Mouse (Mus musculus) mesoderm, embryonic 11.5 days (tissue): ENCODE data around the gene Wasf1.

Source experiments
- DNase-seq: peaks from one replicate; pipeline ENCODE4 v3.0.0-alpha.2; 2012; ENCODE audit warnings: low read depth, low spot score

The Wasf1 gene

GRCm38 (mm10) chr10:40971256-40971655, 88.0 kb downstream of the Wasf1 start:
- no peak for DNase-seq

DNA sequence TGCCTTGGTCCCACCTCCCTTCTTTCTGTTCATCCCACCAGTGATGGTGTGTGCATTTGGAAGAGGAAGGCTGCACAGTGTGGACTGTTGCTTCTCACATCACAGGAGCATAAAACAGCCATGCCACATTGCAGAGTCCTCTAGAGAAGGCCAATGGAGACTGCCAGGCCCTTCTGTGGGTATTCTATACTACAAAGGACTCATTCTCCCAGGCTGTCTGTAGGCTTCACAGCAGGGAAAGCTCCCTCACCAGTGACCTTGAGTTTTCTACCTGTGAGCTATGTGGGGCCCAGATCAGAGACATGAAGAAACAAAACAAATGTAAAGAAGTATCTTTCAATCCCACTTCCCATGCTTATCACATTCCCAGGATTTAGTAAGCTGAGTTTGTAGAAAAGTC, 100.5 kb downstream of the Wasf1 start:
- DNase-seq, result no peak

DNA sequence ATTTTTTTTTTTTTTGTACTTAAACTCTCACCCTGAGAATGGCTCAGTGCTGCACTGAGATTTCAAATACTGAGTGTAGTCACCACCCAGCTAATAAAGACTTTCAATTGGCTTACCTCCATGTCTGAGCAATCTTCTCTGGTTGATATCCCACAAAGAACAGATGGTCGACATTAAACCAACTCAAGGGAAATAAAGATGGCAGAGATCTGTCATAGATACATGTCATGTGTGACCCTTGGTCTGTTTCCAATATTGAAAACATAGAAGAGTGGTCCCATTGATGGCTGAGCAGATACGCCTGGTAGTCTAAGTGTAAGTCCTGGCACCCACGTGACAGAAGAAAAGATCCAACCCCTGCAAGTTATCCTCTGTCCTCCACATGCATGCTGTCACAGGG, 101.3 kb downstream of the Wasf1 start:
- DNase-seq, result no peak

GRCm38 (mm10) chr10:40985350-40985749, 102.1 kb downstream of the Wasf1 start:
- DNase-seq, result no peak
